Mouse (Mus musculus): Measurements from ENCODE around the gene Cox20.
A peak's percentile ranks its signal among the peaks of the same experiment; 100 is the strongest.

GRCm38 (mm10) chr1:178338318-178338641, 19.4 kb downstream of the Cox20 start:
- no peak for TF ChIP-seq CTCF (IDR thresholded peaks at IDR 0.05; ENCODE audit: low read depth, low read length)
- peak; percentile 14 for TF ChIP-seq POLR2A (IDR thresholded peaks at IDR 0.05; ENCODE audit: insufficient read depth, low read length)

All from ES-Bruce4 (cell line).